Comparison of ENCODE assay signal across 10 mouse cellular contexts in genomic region chr5:45472880-45473450, GRCm38 (mm10). TPM values are rescaled to one million over a fixed set of nuclear protein-coding genes. Genes with fewer than 3 reads are reported as not detected.
DNase-seq lines count a peak whose midpoint lies in the region; ATAC-seq lines count a peak whose summit lies in the region.
"Had no signal": no experiment of that assay in that cellular context is flagged by ENCODE, and none has a peak within 500 bp of the region (broad histone marks: within the 10 kb centered on the region; RNA-seq: fewer than 3 reads in every experiment).

No protein-coding gene starts in this region.

- H3K4me3 ChIP-seq in neural tube, embryonic 13.5 days = no peak overlapping the region
- H3K4me3 ChIP-seq in neural tube, embryonic 15.5 days (replicated peaks) = no peak overlapping the region
- no peak overlapping the region for H3K4me3 ChIP-seq in embryonic facial prominence, embryonic 14.5 days (ENCODE audit: low read depth, low read length)
- no peak overlapping the region for H3K4me3 ChIP-seq in hindbrain, embryonic 12.5 days

- 61% methylated on average over 7 of the region's 7 CpGs for WGBS in neural tube, embryonic 13.5 days
- WGBS in neural tube, embryonic 15.5 days = 53% methylated on average over 7 of the region's 7 CpGs
- WGBS in embryonic facial prominence, embryonic 14.5 days = 27% methylated on average over 7 of the region's 7 CpGs
- 56% methylated on average over 7 of the region's 7 CpGs for WGBS in hindbrain, embryonic 12.5 days

- no peaks in the 10 kb centered on the region for H3K9me3 ChIP-seq in neural tube, embryonic 13.5 days
- H3K9me3 ChIP-seq in neural tube, embryonic 15.5 days (replicated peaks) = no peaks in the 10 kb centered on the region
- no peaks in the 10 kb centered on the region for H3K9me3 ChIP-seq in embryonic facial prominence, embryonic 14.5 days (ENCODE audit: control insufficient read depth, low read length)
- H3K9me3 ChIP-seq in hindbrain, embryonic 12.5 days (replicated peaks) = no peaks in the 10 kb centered on the region

- H3K4me2 ChIP-seq in neural tube, embryonic 13.5 days = no peak overlapping the region
- H3K4me2 ChIP-seq in neural tube, embryonic 15.5 days = no peak overlapping the region
- H3K4me2 ChIP-seq in embryonic facial prominence, embryonic 14.5 days (ENCODE audit: low read depth, low read length) = no peak overlapping the region
- H3K4me2 ChIP-seq in hindbrain, embryonic 12.5 days (replicated peaks) = no peak overlapping the region
- H3K4me2 ChIP-seq: heart, embryonic 11.5 days had no signal

- 0 out of 2 replicates have a peak overlapping the region, but pooled peaks have one; percentile 26 for H3K9ac ChIP-seq in neural tube, embryonic 13.5 days
- H3K9ac ChIP-seq in neural tube, embryonic 15.5 days (replicated peaks) = no peak overlapping the region
- H3K9ac ChIP-seq in embryonic facial prominence, embryonic 14.5 days (ENCODE audit: low read depth, low read length) = no peak overlapping the region
- H3K9ac ChIP-seq in hindbrain, embryonic 12.5 days = no peak overlapping the region

- no peak overlapping the region for H3K27ac ChIP-seq in neural tube, embryonic 13.5 days (replicated peaks)
- H3K27ac ChIP-seq in neural tube, embryonic 15.5 days (replicated peaks) = no peak overlapping the region
- no peak overlapping the region for H3K27ac ChIP-seq in embryonic facial prominence, embryonic 14.5 days (replicated peaks; ENCODE audit: low read depth, low read length)
- no peak overlapping the region for H3K27ac ChIP-seq in hindbrain, embryonic 12.5 days

- no peak for DNase-seq in frontal cortex, postnatal 10 days (ENCODE audit: low spot score in 2 of 2)
- DNase-seq in embryonic facial prominence, embryonic 14.5 days (ENCODE audit: low spot score) = peak; percentile 74
- peak; percentile 32 for DNase-seq in skeletal muscle tissue, adult 2 months (ENCODE audit: low read depth, low spot score)
- DNase-seq: thymus, postnatal 25 days had no signal

- peak; percentile 50 for ATAC-seq in frontal cortex, adult (ENCODE audit: low TSS enrichment)
- ATAC-seq in neural tube, embryonic 13.5 days (ENCODE audit: low read depth) = no peak
- no peak for ATAC-seq in neural tube, embryonic 15.5 days (ENCODE audit: low FRiP score)
- ATAC-seq in embryonic facial prominence, embryonic 14.5 days (ENCODE audit: low read depth) = peak; percentile 44
- no peak for ATAC-seq in inflammation-experienced regulatory T-cells, adult 6 months
- ATAC-seq in hindbrain, embryonic 12.5 days (ENCODE audit: low FRiP score) = no peak

- H3K4me1 ChIP-seq in neural tube, embryonic 13.5 days (replicated peaks) = peaks cover 6% of the 10 kb centered on the region
- peaks cover 6% of the 10 kb centered on the region; the same call in 1 of the 2 replicates for H3K4me1 ChIP-seq in neural tube, embryonic 15.5 days
- H3K4me1 ChIP-seq in embryonic facial prominence, embryonic 14.5 days (ENCODE audit: control insufficient read depth, insufficient read depth, low read length) = peaks cover 6% of the 10 kb centered on the region; the same call in 1 of the 2 replicates
- H3K4me1 ChIP-seq in hindbrain, embryonic 12.5 days = no peaks in the 10 kb centered on the region

- no peaks in the 10 kb centered on the region for H3K27me3 ChIP-seq in neural tube, embryonic 13.5 days
- no peaks in the 10 kb centered on the region; the same call in 1 of the 2 replicates for H3K27me3 ChIP-seq in neural tube, embryonic 15.5 days (replicated peaks)
- H3K27me3 ChIP-seq in embryonic facial prominence, embryonic 14.5 days (replicated peaks; ENCODE audit: control insufficient read depth, insufficient read depth, low read length) = no peaks in the 10 kb centered on the region
- H3K27me3 ChIP-seq in hindbrain, embryonic 12.5 days = no peaks in the 10 kb centered on the region

- H3K36me3 ChIP-seq in neural tube, embryonic 13.5 days = no peaks in the 10 kb centered on the region
- H3K36me3 ChIP-seq in neural tube, embryonic 15.5 days = no peaks in the 10 kb centered on the region
- no peaks in the 10 kb centered on the region for H3K36me3 ChIP-seq in embryonic facial prominence, embryonic 14.5 days (ENCODE audit: control insufficient read depth, insufficient read depth, low read length)
- no peaks in the 10 kb centered on the region for H3K36me3 ChIP-seq in hindbrain, embryonic 12.5 days

RNA-seq across cellular contexts. Expression of gene Clrn2, which starts 19.4 kb away (rescaled TPM):
- polyA plus RNA-seq in neural tube, embryonic 13.5 days (2015; fragmentation: Nextera tagmentation; extraction: Ambion mirVana) = 0.63 TPM in 1 of 2 replicates, not detected in the other
- not detected in 2 replicates for polyA plus RNA-seq in neural tube, embryonic 15.5 days (2015; fragmentation: Nextera tagmentation; extraction: Ambion mirVana)
- polyA plus RNA-seq in embryonic facial prominence, embryonic 14.5 days (2014; fragmentation: Nextera tagmentation; extraction: Ambion mirVana) = 0.22 and 0.31 TPM in 2 replicates
- polyA plus RNA-seq in inflammation-experienced regulatory T-cells, adult 6 months (2017; shearing (Covaris generic)) = not detected
- polyA plus RNA-seq in hindbrain, embryonic 12.5 days (2016; fragmentation: Nextera tagmentation; extraction: Ambion mirVana) = 0.23 and 0.25 TPM in 2 replicates
- polyA plus RNA-seq: heart, embryonic 11.5 days had no signal

RNA-seq across cellular contexts. Expression of gene Lap3, which starts 20.2 kb away (rescaled TPM):
- polyA plus RNA-seq in neural tube, embryonic 13.5 days (2015; fragmentation: Nextera tagmentation; extraction: Ambion mirVana) = 33.2 and 41.5 TPM in 2 replicates
- polyA plus RNA-seq in neural tube, embryonic 15.5 days (2015; fragmentation: Nextera tagmentation; extraction: Ambion mirVana) = 33.5 and 43.9 TPM in 2 replicates
- polyA plus RNA-seq in embryonic facial prominence, embryonic 14.5 days (2014; fragmentation: Nextera tagmentation; extraction: Ambion mirVana) = 81.5 and 85.1 TPM in 2 replicates
- 10 to 100 TPM; 20.4 to 26.9 (median 24.0) TPM for polyA plus RNA-seq in inflammation-experienced regulatory T-cells, adult 6 months (2017; shearing (Covaris generic))
- 57.3 and 58.8 TPM in 2 replicates for polyA plus RNA-seq in hindbrain, embryonic 12.5 days (2016; fragmentation: Nextera tagmentation; extraction: Ambion mirVana)

RNA-seq across cellular contexts. Expression of gene Qdpr, which starts 22.9 kb away (rescaled TPM):
- 124 and 136 TPM in 2 replicates for polyA plus RNA-seq in neural tube, embryonic 13.5 days (2015; fragmentation: Nextera tagmentation; extraction: Ambion mirVana)
- polyA plus RNA-seq in neural tube, embryonic 15.5 days (2015; fragmentation: Nextera tagmentation; extraction: Ambion mirVana) = 143 and 155 TPM in 2 replicates
- polyA plus RNA-seq in embryonic facial prominence, embryonic 14.5 days (2014; fragmentation: Nextera tagmentation; extraction: Ambion mirVana) = 122 and 125 TPM in 2 replicates
- polyA plus RNA-seq in inflammation-experienced regulatory T-cells, adult 6 months (2017; shearing (Covaris generic)) = 10 to 100 TPM; 35.3 to 59.3 (median 52.5) TPM
- polyA plus RNA-seq in hindbrain, embryonic 12.5 days (2016; fragmentation: Nextera tagmentation; extraction: Ambion mirVana) = 109 and 117 TPM in 2 replicates

RNA-seq across cellular contexts. Expression of gene Med28, which starts 47.1 kb away (rescaled TPM):
- 261 and 272 TPM in 2 replicates for polyA plus RNA-seq in neural tube, embryonic 13.5 days (2015; fragmentation: Nextera tagmentation; extraction: Ambion mirVana)
- 240 and 257 TPM in 2 replicates for polyA plus RNA-seq in neural tube, embryonic 15.5 days (2015; fragmentation: Nextera tagmentation; extraction: Ambion mirVana)
- 223 and 226 TPM in 2 replicates for polyA plus RNA-seq in embryonic facial prominence, embryonic 14.5 days (2014; fragmentation: Nextera tagmentation; extraction: Ambion mirVana)
- polyA plus RNA-seq in inflammation-experienced regulatory T-cells, adult 6 months (2017; shearing (Covaris generic)) = 100 to 1,000 TPM; 205 to 261 (median 240) TPM
- 255 TPM in 2 replicates for polyA plus RNA-seq in hindbrain, embryonic 12.5 days (2016; fragmentation: Nextera tagmentation; extraction: Ambion mirVana)

Comparison
In these comparisons a context has a peak if more than half of its experiments do, and no peak if none do; other contexts are left out.
1. ATAC-seq: peak in frontal cortex, adult (single experiment) and embryonic facial prominence, embryonic 14.5 days (single experiment); none in neural tube, embryonic 13.5 days (single experiment), neural tube, embryonic 15.5 days (single experiment), inflammation-experienced regulatory T-cells, adult 6 months (single experiment) and hindbrain, embryonic 12.5 days (single experiment).
2. DNase-seq: peak in embryonic facial prominence, embryonic 14.5 days (single experiment) and skeletal muscle tissue, adult 2 months (single experiment); none in frontal cortex, postnatal 10 days (0 of 2).